Mouse (Mus musculus) CH12.LX (cell line): ENCODE measurements around the gene Myh1. TPM values are rescaled to one million over a fixed set of nuclear protein-coding genes. Genes with fewer than 3 reads are reported as not detected.
A peak's percentile ranks its signal among the peaks of the same experiment; 100 is the strongest.

Source experiments
- DNase-seq: peaks from one replicate; pipeline ENCODE4 v3.0.0-alpha.2; 2013; ENCODE audit errors: extremely low read depth
- H3K27ac ChIP-seq: 2 replicates; pipeline ENCODE4 v1.5.1; 2012; ENCODE audit warnings: low read depth, mild to moderate bottlenecking, control low read depth, moderate library complexity; ENCODE audit not compliant: insufficient read depth
- H3K27me3 ChIP-seq: replicated peaks from 2 replicates; pipeline ENCODE3; 2012; ENCODE audit warnings: inconsistent platforms
- H3K36me3 ChIP-seq, 2 experiments: replicated peaks in 1 of 2; 2 replicates each; pipeline versions ENCODE3 to v1.6.1; 2012; ENCODE audit warnings: inconsistent platforms in 1 of 2, low read length in 1 of 2, mild to moderate bottlenecking in 1 of 2, mixed read lengths in 1 of 2, moderate library complexity in 1 of 2; ENCODE audit not compliant: control insufficient read depth in 1 of 2, insufficient read depth in 1 of 2
- H3K4me1 ChIP-seq, 2 experiments: 2 replicates each; pipeline ENCODE4 v1.6.1; 2012; ENCODE audit warnings: inconsistent platforms in 1 of 2, moderate library complexity in 1 of 2; ENCODE audit not compliant: insufficient read depth in 2 of 2, control insufficient read depth in 1 of 2
- H3K4me2 ChIP-seq: 2 replicates; pipeline ENCODE4 v1.6.1; 2012; ENCODE audit warnings: low read depth, mild to moderate bottlenecking, control low read depth; ENCODE audit not compliant: poor library complexity, insufficient read depth, severe bottlenecking
- H3K4me3 ChIP-seq, 3 experiments: fragments of 150-350 bp in 1 of 3; sonication (generic) in 1 of 3; replicated peaks in 1 of 3; 2 replicates each; pipeline versions ENCODE3 to v1.5.1; 2011 to 2012; ENCODE audit warnings: low read depth in 2 of 3, low read length in 2 of 3, mild to moderate bottlenecking in 2 of 3, moderate library complexity in 2 of 3, control low read depth in 1 of 3, improper control_type of control experiment in 1 of 3, inconsistent platforms in 1 of 3, mixed read lengths in 1 of 3; ENCODE audit not compliant: poor library complexity in 1 of 3
- H3K79me2 ChIP-seq: replicated peaks from 2 replicates; pipeline ENCODE4 v1.6.1; 2012; ENCODE audit warnings: mild to moderate bottlenecking, moderate library complexity; ENCODE audit not compliant: control insufficient read depth, poor library complexity, insufficient read depth, severe bottlenecking; ENCODE audit errors: extremely low read depth
- H3K9ac ChIP-seq: 2 replicates; pipeline ENCODE4 v1.6.1; 2012; ENCODE audit warnings: low read depth, mild to moderate bottlenecking, control low read depth, moderate library complexity; ENCODE audit not compliant: insufficient read depth
- H3K9me3 ChIP-seq: replicated peaks from 2 replicates; pipeline ENCODE3; 2012; ENCODE audit warnings: low read length, inconsistent platforms, mixed read lengths
- CHD2 ChIP-seq: IDR thresholded peaks from 2 replicates; pipeline ENCODE4 v1.6.1; 2011; ENCODE audit warnings: low read length, improper control_type of control experiment
- ELF1 ChIP-seq: IDR thresholded peaks from 2 replicates; pipeline ENCODE4 v1.6.1; 2014; ENCODE audit warnings: low read depth, mild to moderate bottlenecking, inconsistent platforms, low read length, improper control_type of control experiment
- ETS1 ChIP-seq: conservative IDR thresholded peaks from 2 replicates; pipeline ENCODE4 v1.6.1; 2012; ENCODE audit warnings: low read depth, mild to moderate bottlenecking, inconsistent platforms, low read length, improper control_type of control experiment, moderate library complexity
- IRF4 ChIP-seq: IDR thresholded peaks from 2 replicates; pipeline ENCODE4 v1.6.1; 2014; ENCODE audit warnings: low read depth, mild to moderate bottlenecking, inconsistent platforms, low read length, improper control_type of control experiment
- JUN ChIP-seq: IDR thresholded peaks from 2 replicates; pipeline ENCODE4 v1.6.1; 2011; ENCODE audit warnings: low read depth, mild to moderate bottlenecking, low read length, improper control_type of control experiment, moderate library complexity; ENCODE audit not compliant: insufficient read depth
- KAT2A ChIP-seq: IDR thresholded peaks from 2 replicates; pipeline ENCODE4 v1.6.1; 2012; ENCODE audit warnings: low read length, improper control_type of control experiment, inconsistent platforms; ENCODE audit not compliant: insufficient replicate concordance
- POLR2A ChIP-seq: IDR thresholded peaks from 2 replicates; pipeline ENCODE4 v1.6.1; 2011; ENCODE audit warnings: low read depth, mild to moderate bottlenecking, improper control_type of control experiment, low read length
- POLR2AphosphoS2 ChIP-seq: IDR thresholded peaks from 2 replicates; pipeline ENCODE4 v1.6.1; 2011; ENCODE audit warnings: low read depth, low read length, improper control_type of control experiment
- RAD21 ChIP-seq: IDR thresholded peaks from 2 replicates; pipeline ENCODE4 v1.6.1; 2011; ENCODE audit warnings: low read depth, mild to moderate bottlenecking, low read length, improper control_type of control experiment, moderate library complexity
- SMC3 ChIP-seq: IDR thresholded peaks from 2 replicates; pipeline ENCODE4 v1.6.1; 2011; ENCODE audit warnings: low read depth, low read length, improper control_type of control experiment
- TBP ChIP-seq: conservative IDR thresholded peaks from 2 replicates; pipeline ENCODE4 v1.6.1; 2011; ENCODE audit warnings: low read depth, low read length, improper control_type of control experiment
- USF2 ChIP-seq: conservative IDR thresholded peaks from 2 replicates; pipeline ENCODE4 v1.6.1; 2011; ENCODE audit warnings: low read depth, low read length, improper control_type of control experiment
- ZC3H11A ChIP-seq: IDR thresholded peaks from 2 replicates; pipeline ENCODE4 v1.6.1; 2012; ENCODE audit warnings: low read depth, mild to moderate bottlenecking, inconsistent platforms, low read length, improper control_type of control experiment
- ZMIZ1 ChIP-seq: IDR thresholded peaks from 2 replicates; pipeline ENCODE4 v1.6.1; 2012; ENCODE audit warnings: low read depth, mild to moderate bottlenecking, inconsistent platforms, low read length, improper control_type of control experiment
- dilution Hi-C: fragments of 300-500 bp; cut with MboI; formaldehyde crosslinking; loops from 2 replicates; pipeline ENCODE4 v1.14.3; 2020; ENCODE audit warnings: low sequenced_read_pairs; ENCODE audit not compliant: extremely low pct_unique_long_range_greater_than_20kb, extremely low pct_ligation_motif_present
- in situ Hi-C: fragments of 300-500 bp; cut with MboI; formaldehyde crosslinking; loops from 3 replicates; pipeline ENCODE4 v1.14.3; 2019; ENCODE audit warnings: low sequenced_read_pairs, low pct_ligation_motif_present, low pct_unique_long_range_greater_than_20kb, mixed read lengths
- polyA plus RNA-seq: library from polyadenylated mRNA; unstranded; fragments of >175 nt; gene quantifications from 2 replicates; pipeline ENCODE4 v1.2.1, GENCODE M21; 2012; ENCODE audit warnings: low read depth; ENCODE audit not compliant: insufficient read length
- total RNA-seq, 2 experiments: library from RNA; depleted of rRNA; stranded (reverse); fragments of 300-350 nt in 1 of 2; fragments of >200 nt in 1 of 2; gene quantifications; 2 replicates each; pipeline ENCODE4 v1.2.3; 2012 to 2014

Myh1 gene
- total and polyA plus RNA-seq, 3 experiments = 0.04 TPM; not detected in 1

DNA sequence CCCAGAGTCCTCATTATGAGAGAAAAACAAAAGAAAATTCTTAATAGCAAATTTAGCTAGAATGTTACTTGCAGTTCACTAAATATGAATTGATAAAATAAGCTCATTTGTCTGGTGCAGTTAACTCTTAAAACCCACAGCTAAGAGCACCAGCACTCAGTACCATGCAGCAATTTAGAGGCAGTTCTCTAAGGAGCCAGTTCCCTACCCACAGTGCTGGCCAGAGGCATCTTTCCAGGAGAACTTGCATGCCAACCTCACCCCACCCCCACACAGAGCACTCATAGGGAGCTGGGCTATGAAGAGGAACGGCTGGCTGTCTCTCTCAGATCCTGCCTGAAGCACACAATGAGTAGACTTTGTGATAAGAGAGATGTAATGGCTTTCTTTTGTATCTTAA is 46.7 kb upstream of the Myh1 start:
- peak; percentile 37 for DNase-seq
- no peak overlapping the region for H3K4me3 ChIP-seq
- no peak overlapping the region for H3K9ac ChIP-seq
- peaks cover 10 to 45% of the 10 kb centered on the region in 2 experiments for H3K36me3 ChIP-seq
- no peaks in the 10 kb centered on the region; the same call in 1 of the 2 replicates for H3K79me2 ChIP-seq
- dilution Hi-C loops = no loop called here
- no peak for TF ChIP-seq USF2
- TF ChIP-seq ZC3H11A = no peak
- TF ChIP-seq TBP = no peak
- peak; percentile 58; the same call in 1 of the 2 replicates for TF ChIP-seq POLR2A
- peaks cover 0 to 21% of the 10 kb centered on the region in 2 experiments; a peak in 2 of 4 replicates for H3K4me1 ChIP-seq
- in situ Hi-C loops = no loop called here
- H3K9me3 ChIP-seq = no peaks in the 10 kb centered on the region
- no peak overlapping the region for H3K4me2 ChIP-seq
- no peaks in the 10 kb centered on the region for H3K27me3 ChIP-seq
- H3K27ac ChIP-seq = no peak overlapping the region

DNA sequence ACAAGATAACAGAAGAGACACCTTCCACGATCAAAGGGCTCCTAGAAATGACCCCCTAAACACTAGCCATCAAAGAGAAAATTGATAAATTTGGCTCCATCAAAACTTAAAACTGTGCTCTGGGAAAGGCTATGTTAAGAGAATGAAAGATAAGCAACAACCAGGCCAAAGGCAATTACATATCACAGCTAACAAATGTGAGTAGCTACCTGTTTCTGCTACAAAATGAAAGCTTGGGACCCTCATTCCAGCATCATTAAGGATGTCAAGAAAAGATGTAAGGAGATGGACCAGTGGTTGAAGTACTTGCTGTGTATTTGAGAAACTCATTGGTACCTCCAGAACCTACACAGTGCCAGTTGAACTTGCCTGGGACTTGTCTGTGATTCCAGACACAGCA is 46.0 kb upstream of the Myh1 start:
- dilution Hi-C loops = no loop called here
- Histone ChIP-seq H3K4me2 (no peak overlapping the region), H3K9ac (no peak overlapping the region), H3K4me3 (no peak overlapping the region), H3K27me3 (no peaks in the 10 kb centered on the region), H3K4me1 (peaks cover 2 to 22% of the 10 kb centered on the region in 2 experiments), H3K36me3 (peaks cover 10 to 44% of the 10 kb centered on the region in 2 experiments), H3K27ac (no peak overlapping the region), H3K9me3 (no peaks in the 10 kb centered on the region), H3K79me2 (no peaks in the 10 kb centered on the region)
- DNase-seq = no peak
- in situ Hi-C loops = no loop called here
- peak; percentile 16; the same call in 1 of the 2 replicates for TF ChIP-seq SMC3
- TF ChIP-seq ZMIZ1 = peak; percentile 51; the same call in 1 of the 2 replicates
- peak; percentile 65; the same call in 1 of the 2 replicates for TF ChIP-seq POLR2AphosphoS2
- no peak for TF ChIP-seq JUN

DNA sequence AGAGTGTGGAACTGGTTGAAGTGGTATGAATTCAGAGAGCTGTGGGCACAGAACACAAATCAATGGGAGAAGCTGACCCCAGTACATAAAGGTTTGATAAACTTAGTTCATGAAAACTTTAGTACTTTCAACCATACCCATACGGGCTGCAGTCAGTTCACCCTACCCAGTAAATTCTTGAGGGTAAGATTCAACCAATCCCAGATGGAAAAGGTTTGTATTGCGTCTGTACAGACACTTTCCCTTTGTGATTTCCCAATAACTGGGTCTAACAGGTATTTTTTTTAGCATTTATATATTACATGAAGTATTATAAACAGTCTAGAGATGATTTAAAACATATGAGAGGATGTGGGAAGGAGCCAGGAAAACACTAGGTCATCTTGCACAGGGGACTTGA is 44.2 kb upstream of the Myh1 start:
- H3K9ac ChIP-seq = no peak overlapping the region
- H3K4me1 ChIP-seq = peaks cover 15 to 40% of the 10 kb centered on the region in 2 experiments
- no peak overlapping the region for H3K4me3 ChIP-seq
- H3K27me3 ChIP-seq = no peaks in the 10 kb centered on the region
- peaks cover 6 to 43% of the 10 kb centered on the region in 2 experiments for H3K36me3 ChIP-seq
- in situ Hi-C loops (no loop called here), dilution Hi-C loops (no loop called here)
- no peak overlapping the region for H3K27ac ChIP-seq
- no peaks in the 10 kb centered on the region for H3K9me3 ChIP-seq
- DNase-seq = no peak
- H3K79me2 ChIP-seq = no peaks in the 10 kb centered on the region
- H3K4me2 ChIP-seq = no peak overlapping the region
- no peak for TF ChIP-seq IRF4
- TF ChIP-seq ZMIZ1 = peak; percentile 59; the same call in 1 of the 2 replicates
- 0 out of 2 replicates have a peak, but pooled peaks have one; percentile 24 for TF ChIP-seq POLR2AphosphoS2
- no peak for TF ChIP-seq RAD21
- no peak for TF ChIP-seq KAT2A
- TF ChIP-seq ELF1 = no peak
- no peak for TF ChIP-seq SMC3
- no peak for TF ChIP-seq ETS1
- TF ChIP-seq CHD2 = peak; percentile 57; the same call in 1 of the 2 replicates
- TF ChIP-seq, all 38 proteins: peak for 3
